Mouse (Mus musculus) erythroblast, embryonic 14.5 days (primary cell): ENCODE data around the gene Mbd3.

ENCODE experiments used
- GATA1 ChIP-seq: IDR thresholded peaks from 2 replicates; pipeline ENCODE4 v1.6.1; 2012; ENCODE audit warnings: low read length, inconsistent platforms, mixed read lengths
- TAL1 ChIP-seq: IDR thresholded peaks from 3 replicates; pipeline ENCODE4 v1.6.1; 2012; ENCODE audit warnings: low read length, inconsistent platforms, mixed read lengths

- TF ChIP-seq GATA1 = no peak
- no peak for TF ChIP-seq TAL1
Observed at GRCm38 (mm10) chr10:80430375-80430980, 31.1 kb upstream of the Mbd3 start.
